Mouse (Mus musculus): ENCODE data around the gene Ncam1. TPM values are rescaled to one million over a fixed set of nuclear protein-coding genes. Genes with fewer than 3 reads are reported as not detected.
A peak's percentile ranks its signal among the peaks of the same experiment; 100 is the strongest.

The Ncam1 gene
- polyA plus RNA-seq (2016; fragmentation: Nextera tagmentation; extraction: Ambion mirVana): 56.3 and 126 TPM in 2 replicates

- WGBS: under 1% methylated on average over 23 of the region's 23 CpGs
- Histone ChIP-seq H3K4me3 (peak within 1 kb of the TSS; percentile 82), H3K27me3 (ENCODE audit: insufficient read depth, poor library complexity, severe bottlenecking) (peaks cover 18% of the 10 kb centered on the region), H3K9me3 (no peaks in the 10 kb centered on the region), H3K36me3 (no peaks in the 10 kb centered on the region), H3K4me1 (replicated peaks) (peaks cover 18% of the 10 kb centered on the region), H3K27ac (peak within 1 kb of the TSS; percentile 90)
- DNase-seq (ENCODE audit: low spot score): peak; percentile 98
Measured at GRCm38 (mm10) chr9:49798806-49799205, at the start of gene Ncam1. TSS of gene Ncam1 (minus strand) at chr9:49798925.

- no peaks in the 10 kb centered on the region for H3K9me3 ChIP-seq
- H3K36me3 ChIP-seq: no peaks in the 10 kb centered on the region
- WGBS: 91% methylated on average over 1 of the region's 1 CpGs
- H3K27me3 ChIP-seq (ENCODE audit: insufficient read depth, poor library complexity, severe bottlenecking): no peaks in the 10 kb centered on the region
- no peak overlapping the region for H3K4me3 ChIP-seq
- no peak overlapping the region for H3K27ac ChIP-seq
- no peak for DNase-seq (ENCODE audit: low spot score)
- H3K4me1 ChIP-seq (replicated peaks): no peaks in the 10 kb centered on the region
Measured at GRCm38 (mm10) chr9:49834013-49834412, 35.3 kb upstream of the Ncam1 start.

- WGBS: 94% methylated on average over 8 of the region's 8 CpGs
- Histone ChIP-seq H3K4me1 (replicated peaks) (no peaks in the 10 kb centered on the region), H3K27me3 (ENCODE audit: insufficient read depth, poor library complexity, severe bottlenecking) (no peaks in the 10 kb centered on the region), H3K27ac (no peak overlapping the region), H3K36me3 (no peaks in the 10 kb centered on the region), H3K9me3 (no peaks in the 10 kb centered on the region), H3K4me3 (no peak overlapping the region)
- no peak for DNase-seq (ENCODE audit: low spot score)
Measured at GRCm38 (mm10) chr9:49827671-49828070, 28.9 kb upstream of the Ncam1 start.

GRCm38 (mm10) chr9:49816115-49816650, 17.5 kb upstream of the Ncam1 start:
- no peaks in the 10 kb centered on the region for H3K9me3 ChIP-seq
- 76% methylated on average over 10 of the region's 10 CpGs for WGBS
- H3K36me3 ChIP-seq: no peaks in the 10 kb centered on the region
- H3K27me3 ChIP-seq (ENCODE audit: insufficient read depth, poor library complexity, severe bottlenecking): no peaks in the 10 kb centered on the region
- H3K4me1 ChIP-seq (replicated peaks): no peaks in the 10 kb centered on the region; the same call in 1 of the 2 replicates
- DNase-seq (ENCODE audit: low spot score): peak; percentile 6
- no peak overlapping the region for H3K4me3 ChIP-seq
- no peak overlapping the region for H3K27ac ChIP-seq

GRCm38 (mm10) chr9:49814442-49814841, 15.7 kb upstream of the Ncam1 start:
- WGBS: 91% methylated on average over 2 of the region's 2 CpGs
- H3K9me3 ChIP-seq: no peaks in the 10 kb centered on the region
- no peak for DNase-seq (ENCODE audit: low spot score)

GRCm38 (mm10) chr9:49803222-49803621, 4.5 kb upstream of the Ncam1 start:
- H3K9me3 ChIP-seq: no peaks in the 10 kb centered on the region
- WGBS: 61% methylated on average over 3 of the region's 3 CpGs
- H3K4me1 ChIP-seq (replicated peaks): peaks cover 3% of the 10 kb centered on the region; the same call in 1 of the 2 replicates
- no peak overlapping the region for H3K4me3 ChIP-seq
- DNase-seq (ENCODE audit: low spot score): no peak
- H3K36me3 ChIP-seq: no peaks in the 10 kb centered on the region
- no peak overlapping the region for H3K27ac ChIP-seq
- H3K27me3 ChIP-seq (ENCODE audit: insufficient read depth, poor library complexity, severe bottlenecking): peaks cover 7% of the 10 kb centered on the region; the same call in 1 of the 2 replicates

More at GRCm38 (mm10) chr9:49814442-49814841, 15.7 kb upstream of the Ncam1 start:
- H3K27ac ChIP-seq: no peak overlapping the region
- no peaks in the 10 kb centered on the region; the same call in 1 of the 2 replicates for H3K4me1 ChIP-seq (replicated peaks)
- 0 out of 2 replicates have a peak, but pooled peaks cover under 1% of the 10 kb centered on the region for H3K27me3 ChIP-seq (ENCODE audit: insufficient read depth, poor library complexity, severe bottlenecking)
- H3K36me3 ChIP-seq: no peaks in the 10 kb centered on the region
- no peak overlapping the region for H3K4me3 ChIP-seq

GRCm38 (mm10) chr9:49797821-49798571, 729 bp downstream of the Ncam1 start:
- Histone ChIP-seq H3K9me3 (no peaks in the 10 kb centered on the region), H3K4me3 (peak overlapping the region; percentile 82), H3K27me3 (ENCODE audit: insufficient read depth, poor library complexity, severe bottlenecking) (peaks cover 18% of the 10 kb centered on the region), H3K4me1 (replicated peaks) (peaks cover 18% of the 10 kb centered on the region), H3K27ac (peak overlapping the region; percentile 90), H3K36me3 (no peaks in the 10 kb centered on the region)
- DNase-seq (ENCODE audit: low spot score): peak; percentile 77
- under 1% methylated on average over 58 of the region's 58 CpGs for WGBS

- H3K27me3 ChIP-seq (ENCODE audit: insufficient read depth, poor library complexity, severe bottlenecking): peaks cover 18% of the 10 kb centered on the region
- H3K27ac ChIP-seq: peak overlapping the region; percentile 90
- H3K9me3 ChIP-seq: no peaks in the 10 kb centered on the region
- no peaks in the 10 kb centered on the region for H3K36me3 ChIP-seq
- DNase-seq (ENCODE audit: low spot score): no peak
- H3K4me1 ChIP-seq (replicated peaks): peaks cover 18% of the 10 kb centered on the region
- 1% methylated on average over 15 of the region's 15 CpGs for WGBS
- H3K4me3 ChIP-seq: peak overlapping the region; percentile 82
Measured at GRCm38 (mm10) chr9:49797508-49797820, 1.3 kb downstream of the Ncam1 start.

- H3K9me3 ChIP-seq: no peaks in the 10 kb centered on the region
- peaks cover 18% of the 10 kb centered on the region for H3K4me1 ChIP-seq (replicated peaks)
- H3K27ac ChIP-seq: peak overlapping the region; percentile 90
- WGBS: under 1% methylated on average over 52 of the region's 52 CpGs
- H3K4me3 ChIP-seq: peak overlapping the region; percentile 82
- H3K27me3 ChIP-seq (ENCODE audit: insufficient read depth, poor library complexity, severe bottlenecking): peaks cover 18% of the 10 kb centered on the region
- H3K36me3 ChIP-seq: no peaks in the 10 kb centered on the region
- peak; percentile 85 for DNase-seq (ENCODE audit: low spot score)
Measured at GRCm38 (mm10) chr9:49796618-49797507, 1.9 kb downstream of the Ncam1 start.

GRCm38 (mm10) chr9:49795881-49796280, 2.8 kb downstream of the Ncam1 start:
- Histone ChIP-seq H3K36me3 (no peaks in the 10 kb centered on the region), H3K27ac (no peak overlapping the region), H3K4me3 (peak overlapping the region; percentile 82), H3K27me3 (ENCODE audit: insufficient read depth, poor library complexity, severe bottlenecking) (peaks cover 15% of the 10 kb centered on the region), H3K4me1 (replicated peaks) (peaks cover 18% of the 10 kb centered on the region), H3K9me3 (no peaks in the 10 kb centered on the region)
- WGBS: 64% methylated on average over 5 of the region's 5 CpGs
- DNase-seq (ENCODE audit: low spot score): no peak

GRCm38 (mm10) chr9:49793987-49794550, 4.7 kb downstream of the Ncam1 start:
- H3K4me3 ChIP-seq: no peak overlapping the region
- H3K27ac ChIP-seq: no peak overlapping the region
- H3K9me3 ChIP-seq: no peaks in the 10 kb centered on the region
- H3K36me3 ChIP-seq: no peaks in the 10 kb centered on the region
- H3K4me1 ChIP-seq (replicated peaks): peaks cover 15% of the 10 kb centered on the region
- DNase-seq (ENCODE audit: low spot score): no peak
- H3K27me3 ChIP-seq (ENCODE audit: insufficient read depth, poor library complexity, severe bottlenecking): peaks cover 11% of the 10 kb centered on the region
- 83% methylated on average over 6 of the region's 6 CpGs for WGBS

GRCm38 (mm10) chr9:49793241-49793640, 5.5 kb downstream of the Ncam1 start:
- no peaks in the 10 kb centered on the region for H3K9me3 ChIP-seq
- 77% methylated on average over 2 of the region's 2 CpGs for WGBS
- peaks cover 11% of the 10 kb centered on the region for H3K27me3 ChIP-seq (ENCODE audit: insufficient read depth, poor library complexity, severe bottlenecking)
- DNase-seq (ENCODE audit: low spot score): no peak
- no peak overlapping the region for H3K4me3 ChIP-seq
- H3K36me3 ChIP-seq: no peaks in the 10 kb centered on the region
- H3K4me1 ChIP-seq (replicated peaks): peaks cover 15% of the 10 kb centered on the region
- H3K27ac ChIP-seq: no peak overlapping the region

Data from hindbrain, embryonic 10.5 days (tissue).